Mouse (Mus musculus): ENCODE measurements at regions not wholly inside any gene's neighbourhood (a gene's known extent, or its start where the extent isn't known, plus 50 kb on each side); places are given as distances from the start of the nearest gene placed in this dataset.

DNA sequence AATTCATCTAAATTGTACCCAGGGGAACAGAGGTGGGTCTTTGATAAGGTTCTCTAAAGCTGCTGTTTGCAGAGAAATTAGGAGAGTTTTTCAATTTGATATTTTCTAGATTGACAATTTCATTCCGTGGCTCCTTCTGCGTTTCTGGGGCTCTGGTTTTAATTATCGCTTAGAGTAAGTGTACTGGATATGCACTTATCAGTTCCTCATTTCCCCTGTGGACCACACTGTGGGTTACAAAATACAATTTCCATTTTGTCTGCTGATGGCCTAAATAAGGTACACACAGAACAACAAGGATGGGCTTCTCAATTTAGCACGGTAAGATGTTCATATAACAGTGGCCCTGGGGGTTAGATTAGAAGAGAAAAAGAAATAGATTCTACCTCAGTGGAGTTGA lies 855.3 kb upstream of the Tenm3 start:
- TF ChIP-seq ZC3H11A (IDR thresholded peaks at IDR 0.05; ENCODE audit: low read depth, low read length) = no peak
- TF ChIP-seq POLR2A (IDR thresholded peaks at IDR 0.05; ENCODE audit: low read depth, low read length) = no peak
- no peak for TF ChIP-seq CTCF (conservative IDR thresholded peaks at IDR 0.05 in 1 of 2, IDR thresholded peaks at IDR 0.05 in 1 of 2; ENCODE audit: low read depth in 2 of 2, low read length in 2 of 2)
- TF ChIP-seq CHD2 (IDR thresholded peaks at IDR 0.05; ENCODE audit: low read length) = no peak
- no peak for TF ChIP-seq E2F4 (IDR thresholded peaks at IDR 0.05; ENCODE audit: insufficient replicate concordance, low read depth, low read length)
- no peak for TF ChIP-seq ZKSCAN1 (IDR thresholded peaks at IDR 0.05; ENCODE audit: borderline replicate concordance, low read depth, low read length)
- no peak for TF ChIP-seq MAFK (IDR thresholded peaks at IDR 0.05; ENCODE audit: insufficient replicate concordance, low read length)
- no peak for TF ChIP-seq EP300 (IDR thresholded peaks at IDR 0.05; ENCODE audit: low read length)
- no peak for TF ChIP-seq MYC (IDR thresholded peaks at IDR 0.05; ENCODE audit: low read depth, low read length)
- TF ChIP-seq NELFE (IDR thresholded peaks at IDR 0.05; ENCODE audit: low read depth, low read length) = no peak
- no peak for TF ChIP-seq MAX (IDR thresholded peaks at IDR 0.05; ENCODE audit: low read length)
- TF ChIP-seq RCOR1 (conservative IDR thresholded peaks at IDR 0.05; ENCODE audit: low read depth, low read length) = no peak
